Mouse (Mus musculus) adrenal gland, postnatal 10 days (tissue): ENCODE results near the gene Card19. TPM values are rescaled to one million over a fixed set of nuclear protein-coding genes. Genes with fewer than 3 reads are reported as not detected.

ENCODE experiments used
- DNase-seq: peaks from one replicate; pipeline ENCODE4 v3.0.0; 2021; ENCODE audit warnings: mixed read lengths
- long read RNA-seq, 2 experiments: library from polyadenylated mRNA; stranded (forward); transcript quantifications; one replicate each; pipeline ENCODE4 v2.0.0; 2021
- total RNA-seq, 2 experiments: library from RNA; stranded (reverse); gene quantifications; 2 replicates each; pipeline ENCODE4 v1.2.3; 2021

Card19 gene
- total RNA-seq = 10 to 100 TPM; 52.5 to 58.9 TPM
- long read RNA-seq, experiment 1, transcript Card19-201 (6 exons, 804 nt) = major isoform, 43 of 80 reads
- long read RNA-seq, experiment 1, partial matches to known transcripts = 5 of 80 reads
- long read RNA-seq, experiment 1, other reads (novel, unspliced or antisense) = 29 of 80 reads
- long read RNA-seq, experiment 2, transcript Card19-201 (6 exons, 804 nt) = major isoform, 38 of 77 reads
- long read RNA-seq, experiment 2, partial matches to known transcripts = 2 of 77 reads
- long read RNA-seq, experiment 2, other reads (novel, unspliced or antisense) = 33 of 77 reads

DNA sequence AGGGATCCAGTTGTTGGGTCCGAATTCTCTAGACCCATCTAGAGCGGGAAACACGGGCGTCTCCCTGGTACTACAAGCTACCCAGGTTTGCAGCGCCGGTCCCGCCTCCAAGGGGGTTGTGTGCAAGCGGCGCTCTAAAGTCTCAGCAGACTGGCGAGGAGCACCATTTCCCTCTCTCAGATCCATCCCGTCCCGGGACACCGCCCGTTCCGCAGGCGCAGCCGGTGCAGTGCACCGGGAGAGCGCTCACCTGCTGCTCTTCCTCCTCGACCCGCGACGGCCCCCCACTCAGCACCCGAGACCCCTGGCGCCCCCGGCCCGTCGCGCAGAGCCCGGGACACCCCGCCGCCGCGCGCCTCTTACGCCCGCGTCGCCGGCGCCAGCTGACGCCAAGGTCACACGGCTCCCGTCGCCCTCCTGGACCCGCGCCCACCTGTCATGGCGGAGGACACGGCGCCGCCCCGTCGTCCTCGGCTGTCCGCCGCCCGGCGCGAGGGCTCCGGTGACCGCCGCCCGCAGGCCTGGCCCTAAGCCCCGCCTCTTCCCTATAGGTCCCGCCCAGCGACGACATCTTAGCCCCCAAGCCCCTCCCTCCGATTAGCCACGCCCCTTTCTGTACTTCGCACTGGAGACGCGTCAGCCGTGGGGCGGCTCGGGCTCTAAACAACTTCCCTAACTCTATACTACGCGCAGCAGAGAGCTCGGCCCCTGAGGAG lies at the start of gene Card19:
TSS of gene Card19 (minus strand) at position 534 of the 716 bp plus-strand sequence.
- DNase-seq = peak; percentile 98

DNA sequence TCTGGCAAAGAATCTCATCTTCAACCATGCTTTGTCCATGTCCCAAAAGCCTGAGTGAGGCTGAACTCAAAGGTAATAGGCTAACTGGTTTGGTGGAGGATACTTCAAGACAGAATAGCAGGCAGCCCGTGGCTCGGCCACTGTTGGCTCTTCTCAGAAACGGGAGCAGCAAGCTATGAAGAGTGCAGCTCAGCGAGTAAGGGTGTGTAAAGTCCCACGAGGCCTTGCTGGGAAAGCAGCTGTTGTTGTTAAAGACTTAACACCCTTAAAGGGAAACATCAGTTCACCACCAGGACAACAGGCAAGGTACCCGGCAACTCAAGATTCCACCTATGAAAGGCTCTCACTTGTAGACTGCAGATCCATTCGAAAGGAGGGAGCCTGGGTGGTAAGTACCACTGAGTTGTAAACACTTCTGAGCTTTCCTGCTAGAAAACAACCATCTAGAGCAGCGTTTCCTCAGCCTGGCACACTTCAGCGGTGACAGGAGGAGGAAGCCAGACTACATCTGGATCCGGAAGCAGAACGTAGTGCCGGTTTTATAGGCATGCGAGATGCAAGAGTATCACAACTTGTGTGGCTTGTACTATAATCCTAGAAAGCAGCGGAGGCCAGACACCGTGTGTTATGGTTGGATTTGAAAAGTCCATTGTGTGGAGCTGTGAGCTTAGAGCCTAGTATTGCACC lies 44.3 kb upstream of the Card19 start:
- no peak for DNase-seq

GRCm38 (mm10) chr13:49257819-49258313 lies 42.0 kb upstream of the Card19 start:
- DNase-seq = no peak

- no peak for DNase-seq
Measured at GRCm38 (mm10) chr13:49252746-49253145, 36.9 kb upstream of the Card19 start.

DNA sequence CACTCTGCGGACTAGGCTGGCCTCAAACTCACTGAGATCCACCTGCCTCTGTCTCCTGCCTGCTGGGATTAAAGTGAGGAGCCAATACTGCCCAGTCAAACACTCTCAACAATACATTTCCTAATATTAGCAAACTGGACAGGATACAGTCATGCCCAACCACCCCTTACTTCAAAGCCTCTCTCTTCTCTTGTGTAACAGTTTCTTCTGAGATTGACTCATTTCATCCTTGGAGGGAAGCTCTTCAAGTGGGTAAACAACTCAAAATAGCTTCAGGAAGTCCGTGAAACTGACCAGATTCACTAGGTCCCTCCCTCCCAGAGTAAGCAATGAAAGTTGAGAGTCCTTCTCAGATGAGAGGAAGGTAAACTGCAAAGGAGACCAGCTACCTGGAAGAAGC lies 36.3 kb upstream of the Card19 start:
- DNase-seq = no peak

DNA sequence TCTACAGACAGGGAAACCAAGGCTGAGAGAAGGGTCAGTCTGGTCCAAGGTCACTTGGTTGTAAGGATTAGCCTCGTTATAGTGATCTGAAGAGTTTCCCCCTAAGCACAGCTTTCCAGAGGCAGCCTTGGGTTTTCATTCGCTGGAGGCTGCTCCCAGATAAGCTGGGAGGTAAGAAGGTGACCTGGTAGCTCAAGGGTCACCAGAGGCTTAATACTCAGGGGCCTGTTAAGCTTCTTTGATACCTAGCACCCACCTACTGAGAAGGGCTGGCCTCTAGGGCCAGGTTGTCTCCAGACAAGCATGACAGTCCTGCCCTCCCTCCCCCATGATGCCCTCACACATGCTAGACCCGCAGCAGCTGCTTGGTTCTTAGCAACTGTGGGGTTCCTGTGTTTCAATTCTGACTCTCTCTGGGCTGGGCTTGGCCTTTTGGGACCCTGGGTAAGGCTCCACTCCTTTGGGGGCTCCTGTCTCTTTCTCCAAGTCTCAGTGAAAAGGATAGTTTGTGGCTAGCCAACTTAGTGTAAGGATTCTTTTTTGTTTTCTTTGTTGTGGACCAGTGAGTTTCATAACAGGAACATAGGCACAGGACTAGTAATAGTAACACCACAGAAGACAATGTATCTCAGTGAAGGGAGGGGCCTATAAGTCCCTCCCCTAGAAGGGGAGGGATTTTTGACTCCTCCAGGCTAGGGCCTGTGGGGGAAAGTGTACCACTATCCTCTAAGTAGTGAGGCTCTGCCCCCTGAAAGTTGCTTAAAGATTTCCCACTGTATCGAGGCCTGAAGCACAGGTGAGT lies 35.1 kb upstream of the Card19 start:
- DNase-seq = no peak

DNA sequence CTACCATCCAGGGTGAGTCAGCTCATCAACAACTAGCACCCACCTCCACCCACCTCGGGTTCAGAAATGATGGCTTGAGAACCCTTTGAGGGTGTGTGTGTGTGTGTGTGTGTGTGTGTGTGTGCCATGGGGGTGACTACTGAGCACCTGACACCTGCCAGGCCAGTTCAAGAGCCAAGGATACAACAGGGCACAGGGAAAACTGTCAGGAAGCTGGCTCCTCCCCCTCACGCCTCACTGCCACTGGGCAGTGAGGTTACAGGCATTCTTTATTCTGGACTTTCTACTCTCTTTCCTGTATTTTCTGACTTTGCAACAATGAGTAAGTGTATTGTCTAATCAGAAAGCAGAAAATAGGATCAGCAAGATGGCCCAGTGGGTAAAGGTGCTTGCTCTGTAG lies 33.8 kb upstream of the Card19 start:
- no peak for DNase-seq

- DNase-seq = no peak
Measured at GRCm38 (mm10) chr13:49248923-49249322, 33.1 kb upstream of the Card19 start.

DNA sequence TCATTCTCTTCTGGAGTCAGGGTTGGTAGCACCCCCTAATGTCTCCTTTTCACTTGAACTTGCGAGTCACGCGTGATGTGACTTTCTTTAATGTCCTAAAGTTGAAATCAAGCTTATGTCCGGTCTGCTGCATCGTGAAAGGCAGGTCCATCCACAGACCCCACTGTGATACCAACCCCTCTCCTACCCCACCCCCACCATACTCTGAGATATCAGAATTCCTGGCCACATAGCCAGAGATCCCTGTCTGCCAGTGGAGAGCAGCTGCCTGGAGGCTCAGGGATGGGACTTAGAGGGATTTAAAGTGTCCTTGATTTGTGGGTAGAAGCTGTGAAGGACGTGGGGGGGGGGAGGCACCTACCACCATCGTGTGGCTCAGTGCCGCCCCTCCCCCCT lies 32.6 kb upstream of the Card19 start, which contains the start of gene Susd3:
TSS of gene Susd3 (minus strand) at position 240 of the 396 bp plus-strand sequence.
- no peak for DNase-seq

GRCm38 (mm10) chr13:49247740-49248466 lies 32.1 kb upstream of the Card19 start:
- DNase-seq = peak; percentile 50

DNA sequence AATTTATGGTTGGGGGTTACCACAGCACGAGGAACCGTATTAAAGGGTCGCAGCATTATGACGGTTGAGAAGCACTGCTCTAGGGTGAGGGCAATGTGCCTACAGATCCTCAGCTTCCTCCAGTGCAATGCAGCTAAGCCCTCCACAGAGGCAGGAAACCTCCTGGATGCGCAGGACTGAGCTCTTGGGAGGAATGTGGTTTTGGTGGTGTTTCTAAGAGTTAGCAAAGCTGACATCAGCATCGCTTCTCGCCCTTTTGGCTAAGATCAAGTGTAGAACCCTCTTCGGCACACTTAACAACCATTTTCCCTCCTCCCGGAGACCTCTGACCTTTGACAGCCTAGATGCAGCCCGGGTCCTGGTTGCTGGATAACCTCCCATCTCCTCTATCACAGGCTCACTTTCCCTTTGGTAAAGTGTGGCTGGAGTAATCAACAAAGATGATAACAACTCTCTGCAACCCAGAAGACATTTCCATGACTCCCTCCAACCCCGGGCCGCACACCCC lies 31.4 kb upstream of the Card19 start:
- DNase-seq = no peak

- no peak for DNase-seq
Measured at GRCm38 (mm10) chr13:49246626-49247025, 30.8 kb upstream of the Card19 start.

- DNase-seq = peak; percentile 30
Measured at GRCm38 (mm10) chr13:49246011-49246410, 30.2 kb upstream of the Card19 start.

DNA sequence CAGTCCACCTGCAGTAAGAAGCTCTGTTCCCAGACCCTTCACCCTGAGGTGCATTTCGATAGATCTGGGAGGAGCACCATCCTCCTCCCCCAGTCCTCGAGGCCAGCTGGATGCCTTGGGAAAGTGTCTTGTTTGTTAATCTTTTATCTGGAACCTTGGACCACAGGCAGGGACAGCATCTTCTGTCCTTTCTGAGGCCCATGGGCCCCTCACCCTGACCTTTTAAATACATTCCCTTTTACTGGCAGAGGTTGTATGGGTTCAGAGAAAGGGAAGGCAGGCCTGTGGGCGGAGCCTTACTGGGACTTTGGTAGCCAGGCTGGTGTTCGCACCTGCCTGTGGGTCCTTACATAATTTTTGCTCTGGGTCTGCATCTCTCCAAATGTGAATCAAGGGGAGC lies 29.4 kb upstream of the Card19 start:
- DNase-seq = no peak

DNA sequence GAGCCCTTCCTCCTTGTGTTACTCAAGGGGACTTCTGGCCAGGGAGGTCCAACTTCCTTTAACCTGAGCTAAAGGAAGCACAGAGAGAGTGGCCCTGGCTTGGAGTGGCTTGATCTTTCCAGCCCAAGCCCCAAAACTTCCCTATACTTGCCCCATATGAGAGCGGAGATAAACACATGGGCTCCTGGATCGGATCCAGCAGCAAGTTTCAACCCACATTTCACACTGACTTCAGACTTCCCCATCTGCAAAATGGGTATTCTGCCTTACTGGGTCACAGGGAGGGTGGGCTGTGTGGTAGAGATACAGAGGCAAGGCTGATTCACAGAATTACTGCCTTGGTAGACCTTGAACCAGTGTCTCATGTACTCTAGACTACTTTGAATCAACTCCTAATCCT lies 27.7 kb upstream of the Card19 start:
- no peak for DNase-seq

GRCm38 (mm10) chr13:49242321-49243065 lies 26.7 kb upstream of the Card19 start:
- no peak for DNase-seq

- no peak for DNase-seq
Measured at GRCm38 (mm10) chr13:49238737-49239136, 22.9 kb upstream of the Card19 start.

GRCm38 (mm10) chr13:49237617-49238016 lies 21.8 kb upstream of the Card19 start:
- no peak for DNase-seq

DNA sequence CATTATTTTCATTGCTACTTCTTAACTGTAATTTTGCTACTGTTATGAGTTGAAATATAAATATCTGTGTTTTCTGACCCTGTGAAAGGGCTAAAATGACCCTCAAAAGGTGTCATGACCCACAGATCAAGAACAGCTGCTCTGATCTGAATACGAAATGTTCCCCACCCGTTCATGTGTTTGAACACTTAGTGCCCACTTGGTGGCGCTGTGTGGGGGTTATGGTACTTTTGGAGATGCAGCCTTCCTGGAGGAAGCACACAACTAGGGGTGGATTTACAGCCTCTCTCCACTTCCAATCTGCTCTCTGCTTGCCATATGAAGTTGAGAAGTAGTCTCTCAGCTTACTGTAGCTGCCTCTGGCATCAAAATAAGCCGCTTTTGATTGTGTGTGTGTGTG lies 18.9 kb upstream of the Card19 start:
- no peak for DNase-seq

DNA sequence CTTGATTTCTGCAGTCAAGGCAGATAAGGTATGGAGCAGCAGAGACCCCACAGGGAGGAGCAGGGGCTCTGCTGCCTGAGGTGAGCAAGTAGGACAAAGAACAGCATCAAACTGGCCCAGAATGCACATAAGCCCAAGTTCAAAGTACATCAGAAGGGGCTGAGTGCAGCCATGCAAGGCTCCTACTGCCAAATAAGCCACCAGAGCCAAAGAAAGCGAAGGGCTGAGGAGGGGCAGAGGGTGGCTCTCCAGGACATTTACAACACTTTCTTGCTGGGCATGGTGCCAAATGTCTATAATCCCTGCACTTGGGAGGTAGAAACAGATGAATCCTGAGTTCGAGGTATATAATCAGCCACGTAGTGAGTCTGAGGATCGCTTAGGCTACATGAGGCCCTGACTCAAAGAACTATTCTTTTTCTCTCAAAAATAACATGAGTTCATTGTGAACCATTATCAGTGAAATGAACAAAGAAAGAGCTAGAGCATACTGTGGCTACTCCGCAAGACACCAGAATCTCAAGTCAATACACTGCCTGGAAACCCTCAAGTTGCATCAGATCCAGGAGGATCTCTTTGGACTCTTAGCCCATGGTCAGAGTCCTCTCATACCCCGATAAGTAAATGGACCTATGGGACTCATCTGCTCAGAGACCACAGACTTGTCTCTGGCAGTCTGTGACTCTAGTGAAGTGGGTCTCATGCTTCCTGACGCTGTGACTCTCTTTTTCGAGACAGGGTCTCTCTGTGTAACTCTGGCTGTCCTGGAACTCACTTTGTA lies 18.1 kb upstream of the Card19 start:
- DNase-seq = no peak
